Mouse (Mus musculus): ENCODE data around the gene Lrrc75b. TPM values are rescaled to one million over a fixed set of nuclear protein-coding genes. Genes with fewer than 3 reads are reported as not detected.

Lrrc75b gene
- total and polyA plus RNA-seq, 2 experiments from 2014 or later = 37.5 to 41.4 TPM

DNA sequence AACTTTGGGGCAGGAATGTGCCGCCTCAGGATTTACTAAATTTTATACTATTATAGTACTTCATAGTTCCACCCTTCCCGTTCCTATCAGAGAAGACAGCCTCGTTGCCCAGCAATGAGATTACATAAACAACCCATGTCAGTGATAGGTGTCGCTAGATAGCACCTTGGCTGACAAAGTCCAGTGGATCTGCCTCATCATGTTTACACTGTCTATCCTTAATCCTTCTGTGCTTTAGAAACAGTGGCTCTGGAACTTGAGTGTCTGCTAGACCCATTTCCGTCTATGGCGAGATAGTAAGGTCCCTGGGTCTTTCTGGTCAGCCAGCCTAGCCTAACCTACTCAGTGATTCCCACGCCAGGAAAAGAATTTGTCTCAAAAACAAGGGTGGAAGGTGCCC lies 59.8 kb downstream of the Lrrc75b start:
- H3K9ac ChIP-seq (replicated peaks; ENCODE audit: low read length, poor library complexity, severe bottlenecking) = no peak overlapping the region
- no peak overlapping the region for H3K4me2 ChIP-seq (ENCODE audit: low read depth, low read length, poor library complexity, severe bottlenecking)
- H3K27ac ChIP-seq (ENCODE audit: low read depth, low read length) = no peak overlapping the region
- TF ChIP-seq CTCF (IDR thresholded peaks at IDR 0.05) = no peak
- peaks cover 3% of the 10 kb centered on the region; the same call in 1 of the 2 replicates for H3K36me3 ChIP-seq (ENCODE audit: insufficient read depth, low read length)
- DNase-seq (ENCODE audit: low spot score) (no peak), ATAC-seq (ENCODE audit: low FRiP score) (no peak)
- no peaks in the 10 kb centered on the region for H3K27me3 ChIP-seq (ENCODE audit: insufficient read depth, low read length)
- WGBS = 77% methylated on average over 7 of the region's 7 CpGs
- H3K4me3 ChIP-seq (ENCODE audit: low read depth, low read length) = no peak overlapping the region
- no peaks in the 10 kb centered on the region for H3K9me3 ChIP-seq (ENCODE audit: low read length)
- no peaks in the 10 kb centered on the region for H3K4me1 ChIP-seq (ENCODE audit: insufficient read depth, low read length)

Other genes starting within 250 kb of the Lrrc75b start
- gene Adora2a, start 243.5 kb downstream of the Lrrc75b start, total RNA-seq (2014; rRNA removed) = 4.3 and 11.7 TPM in 2 replicates
- gene Adora2a, start 243.5 kb downstream of the Lrrc75b start, polyA plus RNA-seq (2015; fragmentation: Nextera tagmentation; extraction: Ambion mirVana) = 1.7 and 1.9 TPM in 2 replicates
- gene Upb1, start 159.2 kb downstream of the Lrrc75b start, total RNA-seq (2014; rRNA removed) = 0.52 TPM in 1 of 2 replicates, not detected in the other
- gene Upb1, start 159.2 kb downstream of the Lrrc75b start, polyA plus RNA-seq (2015; fragmentation: Nextera tagmentation; extraction: Ambion mirVana) = 0.44 and 0.72 TPM in 2 replicates
- 17.2 and 20.4 TPM in 2 replicates for gene Snrpd3, start 42.8 kb downstream of the Lrrc75b start, total RNA-seq (2014; rRNA removed)
- 137 and 143 TPM in 2 replicates for gene Snrpd3, start 42.8 kb downstream of the Lrrc75b start, polyA plus RNA-seq (2015; fragmentation: Nextera tagmentation; extraction: Ambion mirVana)
- gene Gucd1, start 42.4 kb downstream of the Lrrc75b start, total RNA-seq (2014; rRNA removed) = 41.2 and 48.0 TPM in 2 replicates
- gene Gucd1, start 42.4 kb downstream of the Lrrc75b start, polyA plus RNA-seq (2015; fragmentation: Nextera tagmentation; extraction: Ambion mirVana) = 12.6 and 14.4 TPM in 2 replicates
- gene Ggt1, start 1.3 kb upstream of the Lrrc75b start, total RNA-seq (2014; rRNA removed) = 1.4 and 5.4 TPM in 2 replicates
- 1.0 and 2.0 TPM in 2 replicates for gene Ggt1, start 1.3 kb upstream of the Lrrc75b start, polyA plus RNA-seq (2015; fragmentation: Nextera tagmentation; extraction: Ambion mirVana)
- gene Ggt5, start 29.0 kb upstream of the Lrrc75b start, total RNA-seq (2014; rRNA removed) = 5.8 and 9.1 TPM in 2 replicates
- gene Ggt5, start 29.0 kb upstream of the Lrrc75b start, polyA plus RNA-seq (2015; fragmentation: Nextera tagmentation; extraction: Ambion mirVana) = 1.3 and 2.4 TPM in 2 replicates
- 7.8 and 10.7 TPM in 2 replicates for gene Susd2, start 83.7 kb upstream of the Lrrc75b start, total RNA-seq (2014; rRNA removed)
- 4.8 and 6.4 TPM in 2 replicates for gene Susd2, start 83.7 kb upstream of the Lrrc75b start, polyA plus RNA-seq (2015; fragmentation: Nextera tagmentation; extraction: Ambion mirVana)
- gene Cabin1, start 204.0 kb upstream of the Lrrc75b start, total RNA-seq (2014; rRNA removed) = 83.4 and 93.3 TPM in 2 replicates
- gene Cabin1, start 204.0 kb upstream of the Lrrc75b start, polyA plus RNA-seq (2015; fragmentation: Nextera tagmentation; extraction: Ambion mirVana) = 30.1 and 31.6 TPM in 2 replicates
- gene Ddt, start 213.1 kb upstream of the Lrrc75b start, total RNA-seq (2014; rRNA removed) = 71.1 and 72.9 TPM in 2 replicates
- gene Ddt, start 213.1 kb upstream of the Lrrc75b start, polyA plus RNA-seq (2015; fragmentation: Nextera tagmentation; extraction: Ambion mirVana) = 92.9 and 102 TPM in 2 replicates
- gene Gm20441, start 220.6 kb upstream of the Lrrc75b start, total RNA-seq (2014; rRNA removed) = not detected in 2 replicates
- gene Gm20441, start 220.6 kb upstream of the Lrrc75b start, polyA plus RNA-seq (2015; fragmentation: Nextera tagmentation; extraction: Ambion mirVana) = not detected in 2 replicates
- gene Gstt3, start 221.1 kb upstream of the Lrrc75b start, total RNA-seq (2014; rRNA removed) = 3.6 and 7.7 TPM in 2 replicates
- 2.5 and 2.8 TPM in 2 replicates for gene Gstt3, start 221.1 kb upstream of the Lrrc75b start, polyA plus RNA-seq (2015; fragmentation: Nextera tagmentation; extraction: Ambion mirVana)
- gene Gstt1, start 238.3 kb upstream of the Lrrc75b start, total RNA-seq (2014; rRNA removed) = 22.6 and 37.1 TPM in 2 replicates
- gene Gstt1, start 238.3 kb upstream of the Lrrc75b start, polyA plus RNA-seq (2015; fragmentation: Nextera tagmentation; extraction: Ambion mirVana) = 21.4 and 26.2 TPM in 2 replicates

Data from midbrain, postnatal 0 days (tissue).